Mouse (Mus musculus): ENCODE data around the gene Sema5a. TPM values are rescaled to one million over a fixed set of nuclear protein-coding genes. Genes with fewer than 3 reads are reported as not detected.

Gene Sema5a
- polyA plus RNA-seq, 2 experiments from 2014 or later, result not detected

DNA sequence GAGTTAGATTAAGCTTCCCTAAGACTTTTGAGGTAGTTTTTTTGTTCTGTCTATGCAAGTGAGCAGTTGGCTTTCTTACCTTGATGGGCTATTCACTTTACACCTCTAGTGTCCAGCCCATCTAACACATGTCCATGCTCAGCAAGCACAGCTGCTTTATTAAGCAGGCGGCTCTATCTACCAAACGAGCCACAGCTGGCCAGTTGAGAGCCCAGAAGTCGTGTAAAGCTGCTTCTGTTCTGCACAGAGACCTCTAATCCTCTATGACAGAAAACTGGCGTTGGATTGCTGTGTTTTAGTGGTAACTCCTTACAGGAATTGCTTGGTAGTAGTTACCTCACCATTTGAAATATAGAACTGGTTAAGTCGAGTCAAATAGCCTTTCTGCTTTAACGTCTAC lies 126.8 kb downstream of the Sema5a start:
- no peak for ATAC-seq

GRCm38 (mm10) chr15:32376326-32376725 lies 131.7 kb downstream of the Sema5a start:
- ATAC-seq, result no peak

- ATAC-seq, result no peak
These were observed 133.2 kb downstream of the Sema5a start for GRCm38 (mm10) chr15:32377781-32378180.

DNA sequence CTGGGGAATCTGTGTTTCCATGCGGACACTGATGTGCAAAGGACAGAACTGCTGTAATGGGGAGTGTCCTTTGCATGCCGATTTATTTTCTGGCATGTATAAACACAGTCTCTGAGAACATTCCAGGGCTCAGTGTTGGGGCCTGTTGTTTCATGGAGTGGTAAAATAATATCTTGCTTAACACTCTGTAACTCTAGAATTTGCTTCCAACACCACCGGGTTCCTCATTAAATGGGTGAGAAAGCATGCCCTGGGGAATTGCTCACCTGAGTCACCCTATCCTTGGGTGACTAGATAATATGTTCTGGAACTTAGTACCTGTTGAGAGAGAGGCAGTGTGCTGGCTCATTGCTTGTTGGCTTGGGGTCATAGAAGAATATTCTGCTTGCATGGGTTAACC lies 135.7 kb downstream of the Sema5a start:
- no peak for ATAC-seq

DNA sequence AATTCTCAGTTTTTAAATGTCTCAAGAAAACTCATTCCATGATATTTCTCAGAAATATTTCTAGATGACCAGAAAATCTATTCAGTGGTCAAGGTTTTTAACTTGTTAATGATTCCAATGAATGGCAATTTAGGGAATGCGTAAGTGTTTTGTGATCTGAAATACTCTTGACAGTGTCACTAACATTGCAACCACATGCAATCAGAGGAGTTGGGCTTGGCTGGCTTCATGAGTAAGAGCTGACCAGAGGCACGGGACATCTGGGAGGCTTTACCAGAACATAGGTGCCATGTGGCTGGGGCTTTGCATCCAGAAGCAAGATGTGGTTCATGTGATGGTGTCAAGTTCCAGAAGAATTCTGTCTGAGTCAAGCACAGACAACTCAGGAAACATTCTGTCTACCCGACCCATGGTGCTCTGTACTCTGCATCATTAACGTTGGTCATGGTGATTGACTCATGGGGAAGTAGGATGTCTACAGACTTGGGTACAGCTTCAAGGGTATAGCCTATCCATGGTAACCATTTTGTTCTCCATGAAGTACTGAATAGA lies 138.4 kb downstream of the Sema5a start:
- no peak for ATAC-seq

DNA sequence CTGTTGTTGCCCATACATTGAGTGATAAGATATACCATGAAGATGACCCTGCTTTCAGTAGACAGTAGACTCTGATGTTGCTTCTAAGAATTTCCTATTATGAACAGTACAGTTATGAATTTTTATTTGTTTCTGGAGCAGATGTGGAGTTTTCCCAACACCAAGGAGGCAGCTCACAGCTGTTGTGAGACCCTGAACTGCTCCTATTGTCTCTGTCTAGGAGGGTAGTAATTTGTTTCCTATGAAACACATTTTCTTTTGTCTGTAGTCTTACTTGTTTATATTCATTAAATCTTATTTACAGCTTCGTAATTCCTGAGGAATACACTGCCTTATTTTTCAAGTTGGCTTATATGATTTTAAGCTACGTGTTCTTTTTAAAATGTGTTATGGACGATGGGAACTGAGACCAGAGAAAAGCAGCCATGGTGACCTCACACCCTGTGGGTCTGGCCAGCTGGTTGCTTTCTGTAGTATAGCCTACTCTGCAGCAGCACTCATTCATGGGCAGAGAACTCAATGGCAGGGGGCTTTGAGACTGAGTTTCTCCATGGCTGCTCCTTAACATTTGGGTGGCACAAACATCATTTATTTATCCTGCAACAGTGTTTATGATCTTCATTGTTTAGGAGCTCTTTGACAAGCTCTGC lies 151.8 kb downstream of the Sema5a start:
- no peak for ATAC-seq

DNA sequence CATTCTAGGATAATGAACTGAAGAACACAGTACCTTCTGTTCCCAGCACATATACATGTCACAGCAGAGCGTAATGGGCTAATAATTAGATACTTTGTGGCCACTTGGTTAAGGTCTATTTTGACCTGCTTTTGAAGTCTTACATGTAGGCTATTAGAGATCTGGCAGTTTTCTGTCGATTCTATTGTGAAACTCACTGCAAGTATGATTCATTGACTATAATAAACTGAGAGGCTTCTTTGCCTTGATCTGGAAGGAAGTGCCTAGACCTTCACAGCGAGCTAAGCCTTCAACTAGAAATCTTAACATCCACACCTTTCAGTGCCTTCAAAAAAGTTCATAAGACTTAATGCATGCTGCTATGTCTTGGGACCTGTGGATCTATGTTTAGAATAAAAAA lies 152.5 kb downstream of the Sema5a start:
- no peak for ATAC-seq

DNA sequence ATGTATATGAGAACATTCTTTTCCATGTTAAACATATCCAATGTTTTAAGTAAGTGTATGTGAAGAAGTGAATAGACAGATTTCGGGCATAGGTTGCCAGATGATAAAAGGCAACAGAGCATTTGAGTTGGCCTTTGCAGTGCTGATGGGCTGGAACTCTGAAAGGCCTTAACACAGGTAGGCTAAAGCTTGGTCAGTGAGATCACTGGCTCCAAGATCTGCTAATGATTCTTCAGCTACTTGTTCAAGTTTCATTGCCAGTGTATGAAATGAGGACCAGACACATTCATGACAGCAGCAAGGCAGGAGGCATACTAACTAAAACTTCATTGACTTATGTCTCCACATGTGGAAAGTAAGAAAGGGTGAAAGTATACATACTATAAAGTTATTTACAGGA lies 154.1 kb downstream of the Sema5a start:
- no peak for ATAC-seq

DNA sequence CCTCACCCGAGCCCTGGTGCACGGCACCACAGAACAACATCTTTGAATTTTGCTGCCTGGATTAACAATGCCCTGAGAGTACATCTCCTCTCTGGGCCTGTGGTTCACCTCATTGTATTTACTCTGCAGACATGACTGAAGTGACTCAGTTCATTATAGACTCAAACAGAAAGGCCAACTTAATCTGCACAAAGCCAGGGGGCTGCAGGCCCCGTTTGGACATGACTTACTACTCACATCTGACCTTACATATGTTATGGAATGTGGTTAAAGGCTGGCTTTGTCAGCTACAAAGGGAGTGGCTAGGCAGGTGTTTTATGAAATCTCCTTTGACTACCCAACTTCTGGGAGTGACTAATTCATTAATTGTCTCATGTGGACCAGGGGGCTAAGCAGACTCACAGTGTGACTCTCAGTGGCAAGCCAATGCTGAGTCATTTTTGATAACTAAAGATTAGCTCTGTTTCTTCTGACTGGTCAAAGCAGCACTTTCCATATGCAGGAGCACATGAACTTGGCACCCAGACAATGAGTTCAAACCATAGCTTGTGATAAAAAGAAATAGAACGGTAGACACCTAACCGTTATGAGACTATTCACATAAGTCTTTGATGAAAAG lies 157.4 kb downstream of the Sema5a start:
- ATAC-seq, result no peak

GRCm38 (mm10) chr15:32403321-32403720 lies 158.7 kb downstream of the Sema5a start:
- no peak for ATAC-seq

DNA sequence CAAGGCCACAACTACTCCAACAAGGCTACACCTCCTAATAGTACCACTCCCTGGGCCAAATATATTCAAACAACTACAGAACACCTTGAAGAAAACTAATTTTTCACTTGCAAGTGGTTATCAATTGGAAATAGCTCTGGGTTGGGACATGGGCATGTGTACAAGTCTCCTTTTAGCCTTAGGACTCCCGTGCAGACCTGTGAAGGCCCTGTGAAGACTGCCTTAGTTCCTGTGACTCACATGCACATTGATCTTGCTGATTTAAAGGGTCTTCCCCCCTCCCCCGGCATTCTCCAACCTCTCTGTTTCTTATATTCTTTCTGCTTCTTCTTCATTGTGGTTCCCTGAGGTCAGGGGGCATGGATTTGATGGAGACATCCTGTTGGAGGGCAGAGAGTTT lies 161.8 kb downstream of the Sema5a start:
- no peak for ATAC-seq

- no peak for ATAC-seq
These were observed 163.2 kb downstream of the Sema5a start for GRCm38 (mm10) chr15:32407766-32408165.

DNA sequence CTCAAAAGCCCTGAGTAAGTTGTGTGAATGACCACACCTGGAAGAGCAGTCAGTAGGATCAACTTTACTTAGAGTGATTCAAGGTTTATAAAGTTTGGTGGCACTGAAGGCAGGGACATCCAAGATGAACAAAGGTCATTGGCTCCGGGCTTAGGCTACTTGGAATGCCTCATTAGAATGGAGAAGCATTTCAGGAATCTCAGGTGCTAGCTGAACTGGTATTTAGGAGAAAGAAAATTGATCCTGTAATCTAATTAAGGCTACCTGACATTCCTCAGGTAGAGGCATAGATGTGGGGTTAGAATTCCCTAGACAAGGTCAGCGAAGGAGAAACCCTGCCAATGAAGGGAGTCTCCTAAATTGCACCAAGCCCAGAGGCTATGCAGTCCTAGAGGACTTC lies 171.7 kb downstream of the Sema5a start:
- ATAC-seq, result no peak

DNA sequence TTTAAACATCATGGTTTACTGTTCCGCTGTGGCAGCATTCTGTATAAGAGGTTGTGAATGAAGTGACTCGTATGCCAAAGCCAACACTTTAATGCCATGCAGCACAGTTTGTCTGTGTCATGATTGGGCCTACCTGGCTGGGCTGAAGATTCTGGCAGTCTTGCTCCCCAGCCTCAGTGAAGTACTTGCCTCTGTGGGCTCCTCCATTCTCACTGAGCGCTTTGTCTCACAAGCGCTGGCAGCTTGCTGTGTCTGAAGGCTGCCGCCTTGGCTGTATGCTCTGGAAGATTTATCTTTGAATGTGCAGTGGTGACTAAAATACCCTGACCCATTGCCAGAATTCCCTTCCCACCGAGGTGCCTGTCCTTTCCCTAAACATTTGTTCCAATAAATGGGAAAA lies 178.0 kb downstream of the Sema5a start:
- ATAC-seq, result no peak

GRCm38 (mm10) chr15:32423061-32423460 lies 178.5 kb downstream of the Sema5a start:
- no peak for ATAC-seq

DNA sequence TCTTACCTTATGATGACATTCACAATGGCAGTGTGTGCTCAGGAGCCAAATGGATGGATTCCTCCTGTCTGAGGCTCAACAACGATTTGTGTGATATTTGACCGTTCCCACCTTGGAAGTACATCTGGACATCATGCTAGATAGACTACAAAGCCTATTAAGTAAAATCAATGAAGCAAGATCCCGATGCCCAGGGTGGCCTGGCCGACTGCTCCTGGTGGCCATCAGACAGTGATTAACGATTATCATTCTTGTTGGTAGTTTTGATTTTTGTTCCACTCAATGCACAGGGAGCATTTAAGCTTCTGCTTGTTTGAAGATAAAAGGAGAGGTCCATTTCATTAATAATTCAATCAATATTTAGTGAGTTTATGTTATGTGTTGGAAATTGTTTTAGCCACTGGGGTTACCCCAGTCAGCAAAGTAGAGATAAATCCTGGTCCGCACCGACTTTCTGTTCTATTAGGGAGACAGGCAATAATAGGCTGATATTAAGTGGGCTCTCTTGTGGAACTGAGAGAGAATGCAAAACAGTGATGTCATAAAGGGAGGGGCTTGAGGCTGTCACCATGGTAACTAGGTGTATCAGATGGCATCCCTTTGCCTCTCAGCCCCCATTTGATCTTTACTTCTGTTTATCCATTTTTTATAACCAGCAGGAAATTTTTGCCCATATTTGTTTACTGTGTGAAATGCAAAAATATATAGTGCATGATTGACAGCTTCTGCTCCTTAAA lies 182.7 kb downstream of the Sema5a start:
- ATAC-seq, result no peak

DNA sequence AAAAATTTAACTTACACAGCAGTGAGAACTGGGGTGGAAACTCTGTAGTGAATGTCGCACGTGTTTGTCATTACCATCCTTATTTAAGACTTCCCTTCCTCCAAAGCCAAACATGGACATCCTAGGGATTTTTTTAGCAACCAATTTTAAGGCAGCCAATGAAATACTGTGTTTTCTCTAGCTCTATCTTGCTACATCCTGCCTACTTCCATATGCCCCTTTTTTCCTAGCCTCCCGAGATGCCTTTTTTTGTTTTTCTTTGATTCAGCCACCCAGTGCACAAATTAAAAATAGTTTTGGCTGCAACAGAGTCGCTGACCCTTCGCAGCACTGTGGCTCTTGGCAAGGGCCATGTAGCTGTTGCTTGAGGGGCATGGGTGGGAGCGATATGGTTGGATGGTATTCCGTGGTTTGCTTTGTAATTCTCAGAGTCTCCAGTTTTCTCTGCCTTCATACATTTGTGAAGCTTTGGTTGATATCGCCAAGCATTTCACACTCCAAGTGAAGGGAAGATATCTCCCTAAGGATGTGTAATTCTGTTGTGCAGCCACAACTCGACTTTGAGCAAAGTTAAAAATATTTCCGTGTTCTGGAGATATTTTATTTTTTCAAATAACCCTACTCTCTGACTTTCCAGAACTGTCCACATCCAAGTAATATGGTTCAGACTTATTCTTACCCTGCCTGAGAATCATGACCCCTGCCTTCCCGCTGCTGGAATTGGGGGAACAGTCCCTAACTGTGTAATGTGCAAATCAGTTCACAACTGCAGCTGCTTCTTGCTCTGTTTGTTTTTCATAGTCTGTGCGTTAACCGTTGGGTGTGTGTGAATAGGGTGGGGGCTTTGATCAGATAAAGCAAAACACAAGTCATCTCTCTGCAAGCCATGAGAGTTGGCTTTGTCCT lies 188.6 kb downstream of the Sema5a start:
- ATAC-seq, result no peak

DNA sequence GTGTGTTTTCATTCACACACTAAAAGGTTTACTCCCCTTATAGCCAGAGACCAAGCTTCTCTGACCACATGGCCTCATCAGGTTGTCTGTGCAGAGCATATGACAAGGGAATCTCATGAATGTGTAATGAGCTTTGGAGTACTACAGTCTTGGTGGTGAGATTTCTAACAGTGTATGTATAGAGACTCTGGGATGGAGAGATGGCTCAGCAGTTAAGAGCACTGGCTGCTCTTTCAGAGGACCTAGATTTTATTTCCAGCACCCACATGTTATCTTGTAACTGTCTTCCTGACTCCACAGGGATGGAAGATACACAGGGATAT lies 189.2 kb downstream of the Sema5a start:
- ATAC-seq, result no peak

DNA sequence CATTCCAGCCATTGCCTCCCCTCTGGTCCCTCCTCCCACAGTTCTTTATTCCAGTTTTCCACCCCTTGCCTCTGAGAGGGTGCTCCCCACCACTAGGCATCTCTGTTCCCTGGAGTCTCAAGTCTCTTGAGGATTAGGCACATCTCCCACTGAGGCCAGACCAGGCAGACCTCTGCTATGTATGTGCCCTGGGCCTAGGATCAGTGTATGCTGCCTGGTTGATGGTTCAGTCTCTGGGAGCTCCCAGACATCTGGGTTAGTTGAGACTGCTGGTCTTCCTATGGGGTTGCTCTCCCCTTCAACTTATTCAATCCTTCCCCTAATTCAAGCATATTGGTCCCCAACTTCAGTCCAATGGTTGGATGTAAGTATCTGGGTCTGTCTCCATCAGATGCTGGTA lies 189.7 kb downstream of the Sema5a start:
- ATAC-seq, result no peak

DNA sequence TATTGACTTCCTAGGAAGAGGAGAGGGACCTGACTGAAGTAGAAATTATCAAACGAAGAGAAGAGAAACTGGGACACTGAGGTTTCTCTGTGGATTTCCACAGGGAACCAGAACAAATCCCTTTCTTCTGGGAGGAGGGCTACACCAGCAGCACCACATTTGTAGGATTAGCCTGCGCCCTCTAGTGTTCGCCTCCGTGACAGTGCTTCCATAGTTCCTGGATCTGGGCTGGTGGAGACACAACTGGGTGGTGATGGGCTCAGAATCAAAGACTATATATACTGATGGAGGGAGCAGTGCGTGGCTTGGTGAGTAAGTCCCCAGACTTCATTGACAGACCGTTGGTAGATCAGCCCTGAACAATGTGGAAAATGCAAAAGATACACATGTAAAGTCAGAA lies 193.0 kb downstream of the Sema5a start:
- ATAC-seq, result no peak

DNA sequence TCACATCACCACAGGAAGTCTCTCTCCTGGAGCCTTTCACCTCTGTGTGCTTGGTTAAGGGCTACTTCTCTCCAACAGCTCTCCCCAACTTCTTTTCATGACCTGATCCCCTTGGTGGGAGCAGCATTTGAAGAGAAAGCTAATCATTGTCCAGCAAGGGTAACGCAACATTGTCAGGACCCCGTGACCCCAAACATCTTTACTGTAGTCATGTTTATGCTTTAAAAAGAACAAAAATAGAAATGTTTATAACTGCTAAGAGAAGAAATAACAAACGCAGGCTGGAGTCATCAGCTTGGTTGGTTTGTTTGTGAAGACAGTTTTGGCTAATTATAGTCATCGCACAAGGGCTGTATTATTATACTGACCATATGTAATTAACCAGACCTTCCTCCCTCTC lies 198.1 kb downstream of the Sema5a start:
- no peak for ATAC-seq

DNA sequence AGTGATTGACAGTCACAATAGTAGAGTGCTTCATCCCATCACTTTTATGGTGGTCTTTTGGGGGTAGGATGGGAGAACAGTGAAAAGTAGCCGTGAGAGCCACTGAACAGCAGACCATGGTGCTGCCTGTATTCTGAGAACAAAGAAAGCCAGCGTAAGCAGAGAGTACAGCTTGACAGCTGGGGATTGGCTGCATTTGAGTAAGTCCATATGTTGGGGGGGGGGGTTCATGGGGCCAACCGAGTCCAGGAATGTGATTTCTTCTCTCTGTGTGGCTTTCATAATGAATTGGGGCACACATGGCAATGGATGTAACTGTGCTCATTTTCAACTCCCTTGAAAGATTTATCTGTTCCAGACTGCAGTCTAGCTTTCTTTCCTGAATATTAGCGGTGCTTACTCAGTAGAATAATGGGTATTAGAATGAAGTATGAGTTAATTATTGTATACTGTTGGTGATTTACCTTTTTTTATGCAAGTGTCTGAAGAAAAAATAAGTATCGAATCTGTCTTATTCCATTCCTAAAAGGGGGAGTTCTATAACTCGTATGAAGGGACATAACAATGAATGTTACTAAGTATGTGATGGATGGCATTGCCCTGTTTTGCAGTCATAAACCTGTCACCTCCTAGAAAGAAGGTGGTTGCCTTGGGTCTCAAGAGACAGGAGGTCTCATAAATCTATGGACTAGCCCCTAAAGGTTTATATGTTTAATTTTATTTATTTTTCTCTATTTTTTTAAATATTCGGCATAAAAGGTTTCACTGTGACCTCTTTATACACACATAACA lies 203.1 kb downstream of the Sema5a start:
- no peak for ATAC-seq

Data from activated CD4-positive, CD25-positive, alpha-beta regulatory T cell, adult 4 months (primary cell).